Mouse (Mus musculus): ENCODE measurements around the gene Tbc1d1. TPM values are rescaled to one million over a fixed set of nuclear protein-coding genes. Genes with fewer than 3 reads are reported as not detected.

Tbc1d1 gene
- total RNA-seq, 2 experiments from 2014 or later: 10.4 to 11.0 TPM

GRCm38 (mm10) chr5:64266534-64266933 lies 110.4 kb downstream of the Tbc1d1 start:
- ATAC-seq (replicated peaks; ENCODE audit: low FRiP score, poor library complexity, severe bottlenecking): no peak

GRCm38 (mm10) chr5:64267279-64267678 lies 111.2 kb downstream of the Tbc1d1 start:
- no peak for ATAC-seq (replicated peaks; ENCODE audit: low FRiP score, poor library complexity, severe bottlenecking)

DNA sequence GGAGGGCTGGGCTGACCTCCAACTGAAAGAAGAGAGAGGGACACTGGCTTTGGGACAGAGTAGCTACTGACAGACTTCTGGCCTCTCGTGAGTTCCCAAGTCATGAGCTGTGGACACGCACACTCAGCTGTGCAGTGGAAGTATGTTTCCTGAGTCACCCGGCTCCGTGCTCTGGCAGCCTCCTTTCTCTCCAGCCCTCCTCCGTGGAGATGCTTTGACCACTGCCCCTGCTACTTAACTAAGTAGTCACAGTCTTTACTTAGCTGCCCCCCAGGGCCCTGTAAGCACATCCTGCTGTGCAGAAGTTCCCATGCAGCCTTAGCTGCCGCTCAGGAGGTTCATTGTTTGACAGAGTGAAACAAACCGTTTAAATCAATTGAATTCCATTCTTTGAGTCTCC lies 113.6 kb downstream of the Tbc1d1 start:
- 0 out of 2 replicates have a peak, but pooled peaks have one; percentile 40 for ATAC-seq (replicated peaks; ENCODE audit: low FRiP score, poor library complexity, severe bottlenecking)

- ATAC-seq (replicated peaks; ENCODE audit: low FRiP score, poor library complexity, severe bottlenecking): no peak
These were observed 117.4 kb downstream of the Tbc1d1 start for GRCm38 (mm10) chr5:64273517-64273916.

DNA sequence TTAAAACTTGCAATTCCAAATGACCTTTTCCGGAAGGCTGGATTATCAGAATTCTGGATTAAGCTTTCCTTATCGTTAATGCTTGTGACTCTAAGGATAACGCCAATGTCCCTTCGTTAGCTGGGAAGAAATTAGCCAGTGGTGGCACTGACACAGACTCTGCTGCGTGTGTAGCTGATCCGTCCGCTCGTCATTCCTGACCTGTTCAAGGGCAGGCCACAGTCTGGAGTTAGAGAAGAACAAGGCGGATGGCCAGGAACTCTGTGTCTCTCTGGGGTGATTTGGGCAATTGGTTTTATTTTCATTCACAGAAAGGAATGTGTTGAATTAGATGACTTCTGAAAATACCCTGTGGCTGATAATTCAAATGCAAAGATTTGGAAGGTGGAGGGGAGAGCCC lies 118.2 kb downstream of the Tbc1d1 start:
- ATAC-seq (replicated peaks; ENCODE audit: low FRiP score, poor library complexity, severe bottlenecking): no peak

DNA sequence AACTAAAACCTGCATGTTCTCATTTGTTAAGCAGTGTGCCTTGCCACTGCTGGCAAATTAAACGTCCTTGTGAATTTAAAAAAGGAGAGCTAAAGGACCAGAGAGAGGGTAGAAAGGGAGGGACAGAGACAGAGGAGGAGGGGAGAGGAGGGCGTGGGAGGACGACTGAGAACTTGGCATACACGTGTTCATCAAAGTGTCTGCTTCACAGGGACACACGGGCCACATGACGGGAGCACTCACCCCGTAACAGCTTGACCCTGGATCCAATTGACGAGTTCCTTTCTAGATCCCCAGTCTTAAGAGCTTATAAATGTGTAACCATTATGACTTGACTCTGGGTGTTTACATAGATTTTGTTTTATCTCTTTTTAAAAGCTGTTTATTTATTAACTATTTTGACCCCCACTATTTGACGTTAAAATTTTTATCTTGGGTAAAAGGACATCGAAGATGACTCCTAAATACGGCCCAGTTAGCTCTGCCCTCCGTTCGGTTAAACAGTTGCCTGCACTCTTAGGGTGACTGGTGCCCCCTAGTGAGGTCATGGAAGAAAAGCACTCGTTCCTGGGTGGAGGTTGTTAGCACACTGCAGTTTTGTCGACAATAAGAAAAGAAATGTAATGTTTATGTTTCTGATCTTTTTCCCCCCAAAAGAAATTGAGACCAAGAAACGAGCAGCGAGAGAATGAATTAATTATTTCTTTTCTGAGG lies 118.8 kb downstream of the Tbc1d1 start:
- no peak for ATAC-seq (replicated peaks; ENCODE audit: low FRiP score, poor library complexity, severe bottlenecking)

- ATAC-seq (replicated peaks; ENCODE audit: low FRiP score, poor library complexity, severe bottlenecking): no peak
These were observed 121.6 kb downstream of the Tbc1d1 start for GRCm38 (mm10) chr5:64277646-64278191.

GRCm38 (mm10) chr5:64279668-64280067 lies 123.6 kb downstream of the Tbc1d1 start:
- no peak for ATAC-seq (replicated peaks; ENCODE audit: low FRiP score, poor library complexity, severe bottlenecking)

DNA sequence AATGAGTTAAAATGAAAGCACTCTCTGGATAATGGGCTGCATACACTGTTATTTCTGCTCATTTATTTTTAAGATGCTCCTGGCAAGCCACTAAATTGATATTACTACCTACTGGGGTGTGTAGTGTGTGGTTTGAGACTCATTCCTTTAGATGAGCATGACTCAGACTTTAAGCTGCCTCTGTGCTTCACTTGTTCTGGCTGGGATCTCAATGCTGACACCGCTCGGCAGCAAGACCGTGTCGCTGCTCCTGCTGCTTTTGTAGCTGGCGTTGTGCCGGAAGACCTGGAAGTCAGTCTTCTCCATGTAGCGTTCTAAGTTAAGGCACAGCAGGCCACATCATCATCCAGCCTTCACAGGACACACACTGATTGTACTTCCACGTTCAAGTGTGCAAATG lies 124.1 kb downstream of the Tbc1d1 start:
- ATAC-seq (replicated peaks; ENCODE audit: low FRiP score, poor library complexity, severe bottlenecking): no peak

DNA sequence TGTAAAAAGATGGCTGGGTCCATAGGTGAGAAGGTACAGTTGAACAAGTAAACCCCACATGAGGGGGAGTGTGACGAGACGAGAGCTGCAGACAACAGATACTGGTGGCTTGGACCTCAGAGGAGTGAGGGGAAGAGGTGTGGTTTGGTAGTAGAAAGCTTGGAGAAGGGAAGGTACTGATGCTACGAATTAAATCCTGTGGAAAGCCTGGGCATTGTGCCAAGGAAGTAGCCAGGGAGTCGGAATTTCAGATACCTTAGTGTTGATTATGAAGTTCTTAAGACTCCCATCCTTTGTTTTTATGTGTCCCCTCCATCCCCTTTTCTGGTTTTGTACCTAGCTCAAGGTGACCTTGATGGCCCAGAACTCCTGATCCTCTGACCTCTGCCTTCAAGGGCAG lies 124.5 kb downstream of the Tbc1d1 start:
- no peak for ATAC-seq (replicated peaks; ENCODE audit: low FRiP score, poor library complexity, severe bottlenecking)

- ATAC-seq (replicated peaks; ENCODE audit: low FRiP score, poor library complexity, severe bottlenecking): no peak
These were observed 125.6 kb downstream of the Tbc1d1 start for GRCm38 (mm10) chr5:64281674-64282073.

DNA sequence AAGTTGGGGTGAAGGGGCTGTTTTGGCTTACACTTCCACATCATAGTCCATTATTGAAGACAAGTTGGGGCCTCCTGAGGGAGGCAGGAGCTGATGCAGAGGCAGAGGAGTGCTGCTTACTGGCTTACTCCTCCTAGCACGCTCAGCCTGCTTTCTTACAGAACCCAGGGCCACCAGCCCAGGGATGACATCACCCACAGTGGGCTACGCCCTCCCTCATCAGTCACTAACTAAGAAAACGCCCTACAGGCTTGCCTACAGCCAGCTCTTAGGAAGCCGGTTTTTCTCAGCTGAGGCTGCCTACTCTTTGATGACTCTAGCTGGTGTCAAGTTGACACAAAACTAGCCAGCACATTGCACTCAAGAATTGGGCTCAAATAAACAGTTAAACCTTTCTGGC lies 126.5 kb downstream of the Tbc1d1 start:
- ATAC-seq (replicated peaks; ENCODE audit: low FRiP score, poor library complexity, severe bottlenecking): no peak

- no peak for ATAC-seq (replicated peaks; ENCODE audit: low FRiP score, poor library complexity, severe bottlenecking)
These were observed 129.2 kb downstream of the Tbc1d1 start for GRCm38 (mm10) chr5:64285289-64285688.

GRCm38 (mm10) chr5:64285851-64286250 lies 129.7 kb downstream of the Tbc1d1 start:
- no peak for ATAC-seq (replicated peaks; ENCODE audit: low FRiP score, poor library complexity, severe bottlenecking)

- no peak for ATAC-seq (replicated peaks; ENCODE audit: low FRiP score, poor library complexity, severe bottlenecking)
These were observed 131.2 kb downstream of the Tbc1d1 start for GRCm38 (mm10) chr5:64287287-64287686.

- no peak for ATAC-seq (replicated peaks; ENCODE audit: low FRiP score, poor library complexity, severe bottlenecking)
These were observed 132.2 kb downstream of the Tbc1d1 start for GRCm38 (mm10) chr5:64288031-64288928.

DNA sequence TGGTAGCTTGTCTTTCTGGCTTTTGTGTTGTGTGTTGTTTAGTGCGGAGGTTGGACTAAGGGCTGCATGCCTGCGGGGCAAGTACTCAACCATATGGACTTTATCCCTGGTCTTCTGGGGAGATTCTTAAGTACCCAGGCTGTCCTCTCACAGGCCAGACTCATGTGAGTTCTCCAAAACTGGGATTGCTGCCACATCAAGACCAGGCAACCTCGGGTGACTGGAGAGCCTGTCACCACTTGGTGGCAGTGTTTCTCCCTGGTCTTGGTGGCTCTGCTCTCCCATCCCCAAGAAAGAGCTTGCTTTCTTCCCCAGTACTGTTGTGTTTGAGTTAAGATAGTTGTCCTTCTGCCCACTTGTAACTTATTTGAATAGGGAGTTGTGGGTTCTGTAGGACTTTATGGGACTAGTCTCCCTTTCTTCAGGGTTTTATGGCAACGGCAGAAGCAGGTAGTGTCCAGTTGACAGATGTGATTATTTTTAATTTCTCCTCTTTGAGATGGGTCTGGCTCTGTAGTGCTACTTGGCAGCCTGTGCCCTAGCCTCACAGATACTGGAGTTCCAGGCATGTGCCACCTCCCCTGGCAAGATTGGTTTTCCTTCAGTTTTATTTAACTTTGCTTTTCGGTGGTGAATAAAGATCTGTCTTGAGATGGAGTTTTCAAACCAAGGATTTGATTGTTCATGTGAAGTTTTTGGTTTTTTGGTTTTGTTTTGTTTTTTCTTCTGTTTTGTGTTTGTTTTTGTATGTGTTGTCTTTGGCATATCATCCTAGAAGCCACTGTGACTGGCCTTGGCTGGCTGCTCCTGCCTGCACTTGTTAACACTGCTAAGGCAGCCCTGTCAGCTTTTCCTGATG lies 133.3 kb downstream of the Tbc1d1 start:
- 0 out of 2 replicates have a peak, but pooled peaks have one; percentile 51 for ATAC-seq (replicated peaks; ENCODE audit: low FRiP score, poor library complexity, severe bottlenecking)

- ATAC-seq (replicated peaks; ENCODE audit: low FRiP score, poor library complexity, severe bottlenecking): no peak
These were observed 133.9 kb downstream of the Tbc1d1 start for GRCm38 (mm10) chr5:64290061-64290345.

- no peak for ATAC-seq (replicated peaks; ENCODE audit: low FRiP score, poor library complexity, severe bottlenecking)
These were observed 135.6 kb downstream of the Tbc1d1 start for GRCm38 (mm10) chr5:64291657-64292056.

GRCm38 (mm10) chr5:64295621-64296020 lies 139.5 kb downstream of the Tbc1d1 start:
- no peak for ATAC-seq (replicated peaks; ENCODE audit: low FRiP score, poor library complexity, severe bottlenecking)

Measured in erythroblast, adult 5-6 weeks (primary cell).